Mouse (Mus musculus) C2C12 (cell line): ENCODE measurements around the gene Nfasc.

ENCODE experiments used
- CEBPB ChIP-seq: IDR thresholded peaks from one replicate; pipeline ENCODE4 v1.6.1; 2011; ENCODE audit warnings: low read depth, mild to moderate bottlenecking, control low read depth, moderate library complexity
- CTCF ChIP-seq: IDR thresholded peaks from one replicate; pipeline ENCODE4 v1.5.1; 2011; ENCODE audit not compliant: control insufficient read depth, insufficient read depth, insufficient read length
- FOSL1 ChIP-seq: IDR thresholded peaks from one replicate; pipeline ENCODE4 v1.8.0; 2011; ENCODE audit warnings: mild to moderate bottlenecking, low read length; ENCODE audit not compliant: poor library complexity, insufficient read depth, severe bottlenecking
- MAX ChIP-seq: IDR thresholded peaks from one replicate; pipeline ENCODE4 v1.6.1; 2011; ENCODE audit warnings: mild to moderate bottlenecking, control low read depth
- MYOD1 ChIP-seq: IDR thresholded peaks from one replicate; pipeline ENCODE4 v1.6.1; 2011; ENCODE audit warnings: low read depth; ENCODE audit not compliant: control insufficient read depth, insufficient read length
- MYOG ChIP-seq: IDR thresholded peaks from one replicate; pipeline ENCODE4 v1.6.1; 2011; ENCODE audit not compliant: control insufficient read depth, insufficient read length; ENCODE audit errors: extremely low read depth
- USF1 ChIP-seq: IDR thresholded peaks from one replicate; pipeline ENCODE4 v1.6.1; 2011; ENCODE audit warnings: low read depth, mild to moderate bottlenecking, control low read depth, moderate library complexity

DNA sequence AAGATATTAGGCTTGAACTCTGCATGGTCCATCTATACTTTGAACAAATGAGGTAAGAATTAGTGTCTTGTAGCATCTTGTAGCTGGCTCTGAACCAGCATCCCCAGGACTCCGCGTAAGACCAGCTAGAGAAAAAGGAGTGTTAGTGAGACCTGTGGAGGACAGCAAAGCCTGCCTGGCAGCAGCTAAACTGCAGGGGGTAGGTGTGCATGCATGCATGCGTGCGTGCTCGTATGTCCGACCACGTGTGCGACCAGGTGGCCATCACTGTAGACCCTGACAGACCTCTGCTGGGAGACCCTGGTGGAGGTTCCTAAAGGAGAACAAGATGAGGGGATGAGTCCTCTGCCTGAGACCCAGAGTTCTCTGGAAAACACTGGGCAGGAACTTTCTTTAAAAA is 113.4 kb downstream of the Nfasc start:
- TF ChIP-seq CTCF = no peak
- no peak for TF ChIP-seq FOSL1
- no peak for TF ChIP-seq CEBPB
- TF ChIP-seq USF1 = no peak
- TF ChIP-seq MAX = no peak
- no peak for TF ChIP-seq MYOG
- TF ChIP-seq MYOD1 = no peak
